Mouse (Mus musculus): ENCODE data around the gene Olfr1170. TPM values are rescaled to one million over a fixed set of nuclear protein-coding genes. Genes with fewer than 3 reads are reported as not detected.

The Olfr1170 gene
- polyA plus RNA-seq (2021), result not detected

DNA sequence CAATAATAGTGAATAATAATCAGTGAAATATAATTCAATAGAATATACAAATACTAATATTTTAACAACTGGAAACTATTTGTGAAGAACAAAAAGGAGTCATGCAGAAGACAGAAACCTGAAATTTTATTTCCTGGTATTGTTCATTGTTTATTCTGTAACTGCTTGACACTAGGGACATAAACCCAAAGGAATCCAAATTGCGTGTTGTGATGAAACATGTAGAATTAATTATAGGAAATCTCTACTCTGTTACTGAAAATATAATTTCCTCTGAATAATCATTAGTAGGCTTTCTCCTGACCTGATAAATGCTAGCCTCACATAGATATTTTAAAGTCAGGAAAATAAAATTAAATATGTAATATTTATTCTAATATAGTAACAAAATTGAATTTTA lies at the start of gene Olfr1170:
Gene Olfr1170 (minus strand): TSS at position 101 of the 400 bp plus-strand sequence.
- ATAC-seq, result no peak
- TF ChIP-seq CTCF (IDR thresholded peaks at IDR 0.05), result no peak
- POLR2A ChIA-PET, result no interaction called here
- H3K27me3 ChIP-seq, result no peaks in the 10 kb centered on the region
- CTCF ChIA-PET, result no interaction called here
- in situ Hi-C loops (cut with MboI; ENCODE audit: low pct_unique_long_range_greater_than_20kb), result no loop called here
- DNase-seq (ENCODE audit: low read depth, low spot score), result no peak

DNA sequence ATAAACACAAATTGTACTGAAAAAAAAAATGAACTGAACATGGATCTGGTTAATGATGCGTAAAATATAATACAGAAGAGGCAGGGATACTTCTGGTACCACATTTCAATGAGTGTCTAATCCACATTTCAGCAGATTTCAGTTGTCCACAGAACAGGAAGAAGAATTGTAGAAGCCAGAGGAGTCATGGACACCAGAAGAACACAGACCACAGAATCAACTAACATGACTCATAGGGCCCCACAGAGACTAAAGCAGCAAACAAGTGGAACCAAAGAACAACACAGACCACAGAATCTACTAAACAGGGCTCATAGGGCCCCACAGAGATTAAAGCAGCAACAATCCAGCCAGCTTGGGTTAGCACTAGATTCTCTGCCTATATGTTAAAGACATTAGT lies 7.3 kb downstream of the Olfr1170 start:
- no peak for ATAC-seq
- ChIA-PET POLR2A (no interaction called here), CTCF (no interaction called here)
- H3K27me3 ChIP-seq, result no peaks in the 10 kb centered on the region
- DNase-seq (ENCODE audit: low read depth, low spot score), result no peak
- no peak for TF ChIP-seq CTCF (IDR thresholded peaks at IDR 0.05)
- in situ Hi-C loops (cut with MboI; ENCODE audit: low pct_unique_long_range_greater_than_20kb), result no loop called here

DNA sequence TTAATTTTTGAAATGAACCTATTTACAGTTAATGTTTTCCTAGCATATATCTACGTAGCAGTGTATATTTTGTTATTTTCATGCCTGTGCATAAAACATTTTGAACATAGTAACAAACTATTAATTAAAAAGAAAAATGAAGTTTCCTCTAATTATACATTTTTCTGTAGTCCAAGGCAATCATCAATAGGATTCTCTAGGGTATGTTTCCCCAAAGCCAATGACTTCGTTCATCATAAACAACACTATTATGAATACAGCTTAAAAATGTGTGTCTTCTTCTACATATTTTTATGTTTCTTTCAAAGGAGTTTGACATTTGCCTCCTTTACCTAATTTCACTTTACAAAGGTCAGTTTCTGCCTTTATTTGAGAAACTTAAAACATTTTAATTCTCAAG lies 46.6 kb downstream of the Olfr1170 start, which contains the start of gene Olfr1168:
Gene Olfr1168 (plus strand): TSS at position 301 of the 400 bp plus-strand sequence.
- ATAC-seq (no peak), DNase-seq (ENCODE audit: low read depth, low spot score) (no peak)
- in situ Hi-C loops (cut with MboI; ENCODE audit: low pct_unique_long_range_greater_than_20kb), result no loop called here
- CTCF ChIA-PET, result no interaction called here
- H3K27me3 ChIP-seq, result no peaks in the 10 kb centered on the region
- no peak for TF ChIP-seq CTCF (IDR thresholded peaks at IDR 0.05)
- POLR2A ChIA-PET, result no interaction called here

Other genes with a start within 250 kb of the Olfr1170 start
- gene Olfr1158, start 238.2 kb downstream of the Olfr1170 start, polyA plus RNA-seq (2021), result not detected
- gene Olfr1160, start 220.1 kb downstream of the Olfr1170 start, polyA plus RNA-seq (2021), result not detected
- gene Olfr1161, start 205.6 kb downstream of the Olfr1170 start, polyA plus RNA-seq (2021), result not detected
- not detected for gene Olfr73, start 190.6 kb downstream of the Olfr1170 start, polyA plus RNA-seq (2021)
- not detected for gene Olfr1162, start 177.2 kb downstream of the Olfr1170 start, polyA plus RNA-seq (2021)
- not detected for gene Olfr1163, start 156.5 kb downstream of the Olfr1170 start, polyA plus RNA-seq (2021)
- gene Olfr1164, start 134.4 kb downstream of the Olfr1170 start, polyA plus RNA-seq (2021), result not detected
- gene Olfr1166, start 100.1 kb downstream of the Olfr1170 start, polyA plus RNA-seq (2021), result not detected
- gene Olfr1167, start 73.1 kb downstream of the Olfr1170 start, polyA plus RNA-seq (2021), result not detected
- not detected for gene Olfr1168, start 46.5 kb downstream of the Olfr1170 start, polyA plus RNA-seq (2021)
- 0.03 TPM for gene Olfr1173, start 51.5 kb upstream of the Olfr1170 start, polyA plus RNA-seq (2021)
- not detected for gene Olfr1174-ps, start 86.8 kb upstream of the Olfr1170 start, polyA plus RNA-seq (2021)
- not detected for gene Olfr1175-ps, start 98.9 kb upstream of the Olfr1170 start, polyA plus RNA-seq (2021)
- gene Olfr1176, start 108.4 kb upstream of the Olfr1170 start, polyA plus RNA-seq (2021), result not detected
- not detected for gene Olfr1177-ps, start 118.2 kb upstream of the Olfr1170 start, polyA plus RNA-seq (2021)
- gene Olfr1178, start 158.7 kb upstream of the Olfr1170 start, polyA plus RNA-seq (2021), result not detected
- not detected for gene Olfr1179, start 178.1 kb upstream of the Olfr1170 start, polyA plus RNA-seq (2021)
- not detected for gene Olfr1180, start 190.8 kb upstream of the Olfr1170 start, polyA plus RNA-seq (2021)
- not detected for gene Olfr1181, start 197.8 kb upstream of the Olfr1170 start, polyA plus RNA-seq (2021)
- gene Gm13757, start 220.8 kb upstream of the Olfr1170 start, polyA plus RNA-seq (2021), result not detected
- not detected for gene Olfr1183, start 226.5 kb upstream of the Olfr1170 start, polyA plus RNA-seq (2021)

All from Patski (cell line).